Mouse (Mus musculus): ENCODE results near the gene Myom1. TPM values are rescaled to one million over a fixed set of nuclear protein-coding genes. Genes with fewer than 3 reads are reported as not detected.

Myom1 gene
- polyA plus RNA-seq, 1 experiment from 2014 or later, result 10.8 TPM

DNA sequence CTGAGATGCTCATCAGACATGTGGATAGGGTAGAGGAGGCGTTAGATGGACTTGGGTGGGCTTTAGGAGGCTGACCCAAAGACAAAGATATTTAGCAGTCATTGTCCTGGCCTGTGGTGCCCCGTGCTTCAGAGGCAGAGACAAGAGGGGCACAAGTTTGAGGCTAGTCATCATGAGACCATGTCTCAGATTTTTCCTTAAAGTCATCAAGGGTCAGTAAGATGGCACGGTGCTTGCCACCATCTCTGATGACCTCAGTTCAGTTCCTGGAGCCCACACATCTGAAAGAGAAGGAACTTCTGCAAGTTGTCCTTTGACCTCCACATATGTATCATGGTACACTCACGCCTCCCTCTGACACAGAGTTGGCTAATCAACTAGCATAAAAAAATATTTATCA is 140.7 kb downstream of the Myom1 start:
- Histone ChIP-seq H3K4me2 (ENCODE audit: low read depth, low read length) (no peak overlapping the region), H3K27me3 (replicated peaks; ENCODE audit: control insufficient read depth, insufficient read depth, low read length) (no peaks in the 10 kb centered on the region), H3K36me3 (ENCODE audit: control insufficient read depth, insufficient read depth, low read length) (no peaks in the 10 kb centered on the region), H3K4me3 (ENCODE audit: low read length) (no peak overlapping the region), H3K9ac (ENCODE audit: low read depth, low read length) (no peak overlapping the region), H3K4me1 (ENCODE audit: control insufficient read depth, insufficient read depth, low read length) (no peaks in the 10 kb centered on the region), H3K27ac (ENCODE audit: low read length) (no peak overlapping the region), H3K9me3 (ENCODE audit: control insufficient read depth, low read length) (no peaks in the 10 kb centered on the region)
- WGBS, result 80% methylated on average over 4 of the region's 4 CpGs
- ATAC-seq, result no peak

DNA sequence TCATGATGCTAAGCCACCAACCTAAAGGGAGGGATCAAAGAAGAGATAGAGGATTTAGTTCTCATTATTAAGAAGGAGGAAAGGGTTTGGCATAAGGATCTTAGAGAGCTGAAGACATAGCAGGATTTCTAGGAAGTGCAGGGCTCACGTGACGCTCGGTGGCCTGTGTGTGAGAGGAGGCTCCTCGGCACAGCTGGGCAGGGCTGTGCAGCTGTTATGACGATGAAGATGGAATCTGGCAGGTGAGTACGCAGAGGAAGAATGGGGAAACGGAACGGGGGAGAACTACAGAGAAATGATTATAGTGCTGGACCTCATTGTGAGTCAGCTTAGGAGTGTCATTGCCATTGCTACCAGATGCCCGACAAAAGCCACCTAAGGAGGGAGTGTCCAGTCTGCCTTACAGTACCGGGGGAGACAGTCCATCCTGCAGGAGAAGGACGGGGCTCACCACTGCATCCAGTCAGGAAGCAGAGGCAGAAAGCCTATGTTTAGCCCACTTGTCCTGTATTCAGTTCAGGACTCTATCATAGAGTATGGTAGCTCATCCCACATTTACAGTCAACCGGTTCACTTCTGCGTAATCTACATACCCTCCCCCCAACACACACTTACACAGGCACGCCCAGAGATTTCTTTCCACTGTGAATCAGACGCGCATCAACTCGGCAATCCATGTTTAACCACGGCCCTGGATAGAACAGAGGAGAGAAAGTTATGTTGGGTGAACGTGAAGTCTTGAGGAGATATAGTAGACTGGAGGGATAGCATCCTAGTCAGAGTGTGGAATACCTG is 142.1 kb downstream of the Myom1 start:
- Histone ChIP-seq H3K27me3 (replicated peaks; ENCODE audit: control insufficient read depth, insufficient read depth, low read length) (no peaks in the 10 kb centered on the region), H3K36me3 (ENCODE audit: control insufficient read depth, insufficient read depth, low read length) (no peaks in the 10 kb centered on the region), H3K27ac (ENCODE audit: low read length) (no peak overlapping the region), H3K9ac (ENCODE audit: low read depth, low read length) (no peak overlapping the region), H3K9me3 (ENCODE audit: control insufficient read depth, low read length) (no peaks in the 10 kb centered on the region), H3K4me1 (ENCODE audit: control insufficient read depth, insufficient read depth, low read length) (no peaks in the 10 kb centered on the region), H3K4me2 (ENCODE audit: low read depth, low read length) (no peak overlapping the region), H3K4me3 (ENCODE audit: low read length) (no peak overlapping the region)
- 84% methylated on average over 19 of the region's 19 CpGs for WGBS
- no peak for ATAC-seq

DNA sequence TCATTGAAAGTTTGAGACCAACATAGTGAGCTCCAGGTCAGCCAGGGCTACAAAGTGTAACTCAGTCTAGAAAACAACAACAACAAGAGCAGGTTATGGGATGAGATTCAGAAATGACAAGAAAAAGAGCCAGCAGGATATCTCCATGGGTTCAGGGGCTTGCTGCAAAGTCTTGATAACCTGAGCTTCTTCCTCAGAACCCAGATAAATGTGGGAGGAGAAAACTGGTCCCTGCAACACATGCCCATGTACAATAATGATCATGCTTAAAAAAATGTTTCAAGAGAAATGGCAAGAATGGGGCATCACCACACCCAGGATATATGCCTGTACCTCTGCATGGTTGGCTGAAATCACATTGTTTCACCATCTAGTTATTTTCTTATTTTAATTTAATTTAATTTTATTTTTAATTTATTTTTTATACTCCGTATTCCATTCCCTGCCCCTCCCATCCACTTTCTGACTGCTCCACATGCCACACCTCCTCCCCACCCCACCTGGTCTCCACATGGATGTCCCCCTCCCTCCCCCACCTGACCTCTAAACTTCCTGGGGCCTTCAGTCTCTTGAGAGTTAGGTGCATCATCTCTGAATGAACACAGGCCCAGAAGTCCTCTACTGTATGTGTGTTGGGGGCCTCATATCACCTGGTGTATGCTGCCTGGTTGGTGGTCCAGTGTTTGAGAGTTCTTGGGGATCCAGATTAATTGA is 143.0 kb downstream of the Myom1 start:
- Histone ChIP-seq H3K36me3 (ENCODE audit: control insufficient read depth, insufficient read depth, low read length) (no peaks in the 10 kb centered on the region), H3K27me3 (replicated peaks; ENCODE audit: control insufficient read depth, insufficient read depth, low read length) (no peaks in the 10 kb centered on the region), H3K9me3 (ENCODE audit: control insufficient read depth, low read length) (no peaks in the 10 kb centered on the region), H3K4me1 (ENCODE audit: control insufficient read depth, insufficient read depth, low read length) (no peaks in the 10 kb centered on the region), H3K27ac (ENCODE audit: low read length) (no peak overlapping the region), H3K9ac (ENCODE audit: low read depth, low read length) (no peak overlapping the region), H3K4me2 (ENCODE audit: low read depth, low read length) (no peak overlapping the region), H3K4me3 (ENCODE audit: low read length) (no peak overlapping the region)
- no peak for ATAC-seq
- 87% methylated on average over 1 of the region's 1 CpGs for WGBS

DNA sequence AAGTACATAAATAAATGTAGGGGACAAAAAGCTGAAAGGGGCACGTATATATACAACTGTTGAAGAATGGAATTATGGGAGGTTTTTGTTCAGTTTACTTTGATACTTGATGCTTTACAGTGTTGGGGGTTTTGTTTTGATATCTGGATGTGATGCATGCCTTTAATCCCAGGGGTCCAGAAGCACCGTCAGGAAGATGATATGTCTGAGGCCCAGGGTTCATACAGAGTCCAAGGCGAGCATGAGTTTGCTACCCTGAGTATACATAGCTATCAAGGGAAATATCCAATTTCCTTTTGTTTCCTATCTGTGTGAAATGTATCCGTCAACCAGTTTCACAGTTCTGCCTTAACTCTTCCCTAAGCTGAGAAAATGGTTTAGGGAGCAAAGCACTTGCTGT is 150.9 kb downstream of the Myom1 start:
- H3K36me3 ChIP-seq (ENCODE audit: control insufficient read depth, insufficient read depth, low read length), result no peaks in the 10 kb centered on the region
- H3K9ac ChIP-seq (ENCODE audit: low read depth, low read length), result no peak overlapping the region
- no peaks in the 10 kb centered on the region for H3K27me3 ChIP-seq (replicated peaks; ENCODE audit: control insufficient read depth, insufficient read depth, low read length)
- no peak overlapping the region for H3K4me3 ChIP-seq (ENCODE audit: low read length)
- ATAC-seq, result no peak
- no peak overlapping the region for H3K27ac ChIP-seq (ENCODE audit: low read length)
- no peak overlapping the region for H3K4me2 ChIP-seq (ENCODE audit: low read depth, low read length)
- H3K4me1 ChIP-seq (ENCODE audit: control insufficient read depth, insufficient read depth, low read length), result peaks cover 7% of the 10 kb centered on the region; the same call in 1 of the 2 replicates
- WGBS, result 47% methylated on average over 4 of the region's 4 CpGs
- no peaks in the 10 kb centered on the region for H3K9me3 ChIP-seq (ENCODE audit: control insufficient read depth, low read length)

DNA sequence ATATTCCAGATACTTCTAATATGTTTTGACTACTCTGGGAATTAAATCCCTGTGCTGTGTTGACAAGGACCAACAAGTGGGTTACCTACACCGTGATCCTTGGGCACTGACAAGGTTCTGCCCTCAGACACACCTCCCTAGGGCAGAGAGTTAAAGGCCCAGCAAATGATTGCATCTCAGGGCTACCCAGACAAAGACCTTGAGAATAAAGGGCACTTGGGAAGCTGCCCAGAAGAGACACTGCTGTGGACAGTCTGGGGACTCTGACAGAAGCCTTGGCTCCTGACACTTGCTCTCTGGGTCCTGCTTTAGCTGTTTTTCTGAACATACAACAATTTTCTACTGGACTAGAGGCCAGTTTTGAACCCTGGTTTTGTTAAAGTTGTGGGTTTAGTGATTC is 152.8 kb downstream of the Myom1 start:
- Histone ChIP-seq H3K4me2 (ENCODE audit: low read depth, low read length) (no peak overlapping the region), H3K27me3 (replicated peaks; ENCODE audit: control insufficient read depth, insufficient read depth, low read length) (no peaks in the 10 kb centered on the region), H3K4me1 (ENCODE audit: control insufficient read depth, insufficient read depth, low read length) (peaks cover 14% of the 10 kb centered on the region; the same call in 1 of the 2 replicates), H3K9me3 (ENCODE audit: control insufficient read depth, low read length) (no peaks in the 10 kb centered on the region), H3K9ac (ENCODE audit: low read depth, low read length) (no peak overlapping the region), H3K4me3 (ENCODE audit: low read length) (no peak overlapping the region), H3K36me3 (ENCODE audit: control insufficient read depth, insufficient read depth, low read length) (no peaks in the 10 kb centered on the region), H3K27ac (ENCODE audit: low read length) (no peak overlapping the region)
- WGBS, result 36% methylated on average over 1 of the region's 1 CpGs
- no peak for ATAC-seq

DNA sequence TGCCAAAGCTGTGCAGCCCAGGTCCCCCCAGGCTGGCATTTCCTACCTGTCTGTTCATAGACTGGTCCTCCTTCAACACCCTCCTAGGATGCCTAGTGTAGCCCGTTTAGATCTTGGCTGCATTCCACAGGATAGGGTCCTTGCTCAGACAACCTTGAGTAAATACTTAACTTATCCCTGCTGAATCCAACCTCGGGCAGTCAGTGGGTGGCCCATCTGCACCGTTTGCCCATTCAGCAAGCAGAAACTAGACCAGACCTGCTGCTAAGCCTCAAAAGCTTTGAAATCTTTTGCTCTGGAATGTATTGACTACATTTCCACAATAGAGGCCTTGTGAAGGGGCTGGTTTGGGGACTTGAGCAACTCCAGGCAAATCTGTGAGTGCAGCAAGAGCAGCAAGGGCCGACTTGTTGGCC is 156.7 kb downstream of the Myom1 start:
- H3K9ac ChIP-seq (ENCODE audit: low read depth, low read length), result no peak overlapping the region
- no peak overlapping the region for H3K4me3 ChIP-seq (ENCODE audit: low read length)
- H3K4me2 ChIP-seq (ENCODE audit: low read depth, low read length), result no peak overlapping the region
- ATAC-seq, result no peak
- H3K27me3 ChIP-seq (replicated peaks; ENCODE audit: control insufficient read depth, insufficient read depth, low read length), result no peaks in the 10 kb centered on the region
- 11% methylated on average over 4 of the region's 4 CpGs for WGBS
- peaks cover 14% of the 10 kb centered on the region; the same call in 1 of the 2 replicates for H3K4me1 ChIP-seq (ENCODE audit: control insufficient read depth, insufficient read depth, low read length)
- no peaks in the 10 kb centered on the region for H3K9me3 ChIP-seq (ENCODE audit: control insufficient read depth, low read length)
- no peaks in the 10 kb centered on the region for H3K36me3 ChIP-seq (ENCODE audit: control insufficient read depth, insufficient read depth, low read length)
- no peak overlapping the region; the same call in 1 of the 2 replicates for H3K27ac ChIP-seq (ENCODE audit: low read length)

DNA sequence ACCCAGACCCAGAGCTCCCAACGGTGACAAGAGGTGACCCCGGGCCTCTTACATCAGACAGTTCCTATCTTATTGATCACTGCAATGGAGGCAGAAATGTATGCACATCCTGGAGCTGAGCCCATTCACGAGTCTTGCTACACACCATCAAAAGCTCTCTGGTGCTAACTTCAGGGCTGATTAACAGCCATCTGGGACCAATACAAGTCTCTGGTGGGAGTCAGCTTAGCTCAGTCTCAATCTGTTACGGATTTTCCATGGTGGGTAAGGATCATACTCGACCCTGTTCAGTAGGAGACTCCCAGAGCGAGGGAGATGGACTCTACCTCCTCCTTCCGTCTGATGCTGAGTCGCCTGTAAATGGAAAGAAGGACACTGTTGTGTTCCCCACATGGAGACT is 157.3 kb downstream of the Myom1 start:
- H3K9me3 ChIP-seq (ENCODE audit: control insufficient read depth, low read length), result no peaks in the 10 kb centered on the region
- no peak overlapping the region for H3K9ac ChIP-seq (ENCODE audit: low read depth, low read length)
- H3K27ac ChIP-seq (ENCODE audit: low read length), result no peak overlapping the region; the same call in 1 of the 2 replicates
- H3K4me3 ChIP-seq (ENCODE audit: low read length), result no peak overlapping the region
- 62% methylated on average over 8 of the region's 8 CpGs for WGBS
- H3K4me2 ChIP-seq (ENCODE audit: low read depth, low read length), result no peak overlapping the region
- no peaks in the 10 kb centered on the region for H3K27me3 ChIP-seq (replicated peaks; ENCODE audit: control insufficient read depth, insufficient read depth, low read length)
- ATAC-seq, result no peak
- peaks cover 10% of the 10 kb centered on the region; the same call in 1 of the 2 replicates for H3K4me1 ChIP-seq (ENCODE audit: control insufficient read depth, insufficient read depth, low read length)
- H3K36me3 ChIP-seq (ENCODE audit: control insufficient read depth, insufficient read depth, low read length), result no peaks in the 10 kb centered on the region

DNA sequence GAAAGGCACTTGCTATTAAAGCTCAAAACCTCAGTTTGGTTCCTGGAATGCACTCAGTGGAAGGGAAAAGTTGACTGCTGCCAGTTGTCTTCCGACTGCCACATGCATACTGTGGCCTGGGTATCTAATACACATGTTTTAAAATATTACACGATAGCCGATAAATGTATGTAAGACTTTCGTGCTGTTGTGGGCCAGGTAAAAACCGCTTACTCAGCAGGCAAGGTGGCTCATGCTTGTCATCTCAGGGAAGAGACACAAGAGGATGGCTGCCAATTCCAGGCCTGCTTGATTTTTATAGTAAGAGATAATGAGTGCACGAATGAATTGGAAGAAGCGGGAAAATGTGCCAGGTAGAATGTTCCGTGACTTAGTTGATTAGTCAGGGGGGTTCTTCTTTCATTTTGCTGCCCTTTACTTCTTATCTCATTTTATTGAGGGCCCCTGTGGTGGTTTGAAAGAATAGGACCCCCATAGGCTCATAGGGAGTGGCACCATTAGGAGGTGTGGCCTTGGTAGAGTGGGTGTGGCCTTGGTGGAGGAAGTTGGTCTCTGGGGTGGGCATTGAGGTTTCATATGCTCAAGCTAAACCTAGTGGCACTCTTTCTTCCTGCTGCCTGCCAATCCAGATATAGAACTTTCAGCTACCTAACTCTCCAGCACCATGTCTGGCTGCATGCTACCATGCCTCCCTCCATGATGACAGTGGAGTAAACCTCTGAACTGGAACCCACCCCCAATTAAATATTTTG is 158.0 kb downstream of the Myom1 start:
- no peaks in the 10 kb centered on the region for H3K27me3 ChIP-seq (replicated peaks; ENCODE audit: control insufficient read depth, insufficient read depth, low read length)
- no peaks in the 10 kb centered on the region for H3K9me3 ChIP-seq (ENCODE audit: control insufficient read depth, low read length)
- ATAC-seq, result no peak
- WGBS, result 92% methylated on average over 8 of the region's 8 CpGs
- no peak overlapping the region for H3K9ac ChIP-seq (ENCODE audit: low read depth, low read length)
- no peak overlapping the region for H3K4me2 ChIP-seq (ENCODE audit: low read depth, low read length)
- H3K4me1 ChIP-seq (ENCODE audit: control insufficient read depth, insufficient read depth, low read length), result peaks cover 8% of the 10 kb centered on the region; the same call in 1 of the 2 replicates
- H3K4me3 ChIP-seq (ENCODE audit: low read length), result no peak overlapping the region
- no peak overlapping the region for H3K27ac ChIP-seq (ENCODE audit: low read length)
- no peaks in the 10 kb centered on the region for H3K36me3 ChIP-seq (ENCODE audit: control insufficient read depth, insufficient read depth, low read length)

DNA sequence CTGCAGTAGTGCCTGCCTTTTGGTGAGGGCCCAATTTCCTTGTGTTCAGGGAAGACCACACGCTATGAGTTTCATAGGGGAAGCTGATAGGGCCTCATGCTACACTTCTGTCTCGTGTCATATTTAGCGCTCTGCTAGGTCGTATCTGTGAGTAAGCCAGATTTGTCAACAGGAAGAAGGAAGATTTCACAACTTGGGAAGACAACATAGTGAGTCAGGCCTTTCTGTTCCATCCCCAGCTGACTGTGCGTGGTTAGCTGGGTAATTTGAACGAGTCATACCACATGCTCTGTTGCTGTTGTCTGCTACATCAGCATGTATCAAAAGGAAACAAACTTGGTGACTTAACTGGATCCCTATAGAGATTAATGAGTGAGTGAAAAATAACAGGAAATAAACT is 162.6 kb downstream of the Myom1 start:
- no peak overlapping the region for H3K9ac ChIP-seq (ENCODE audit: low read depth, low read length)
- no peak overlapping the region for H3K27ac ChIP-seq (ENCODE audit: low read length)
- H3K9me3 ChIP-seq (ENCODE audit: control insufficient read depth, low read length), result no peaks in the 10 kb centered on the region
- H3K36me3 ChIP-seq (ENCODE audit: control insufficient read depth, insufficient read depth, low read length), result no peaks in the 10 kb centered on the region
- no peaks in the 10 kb centered on the region for H3K27me3 ChIP-seq (replicated peaks; ENCODE audit: control insufficient read depth, insufficient read depth, low read length)
- no peaks in the 10 kb centered on the region for H3K4me1 ChIP-seq (ENCODE audit: control insufficient read depth, insufficient read depth, low read length)
- H3K4me2 ChIP-seq (ENCODE audit: low read depth, low read length), result no peak overlapping the region
- ATAC-seq, result peak; percentile 40; the same call in 1 of the 2 replicates
- WGBS, result 60% methylated on average over 6 of the region's 6 CpGs
- H3K4me3 ChIP-seq (ENCODE audit: low read length), result no peak overlapping the region
